Mouse (Mus musculus): ENCODE results near the gene Nop10.
A peak's percentile ranks its signal among the peaks of the same experiment; 100 is the strongest.

The Nop10 gene

GRCm38 (mm10) chr2:112261748-112262653 lies at the start of gene Nop10:
Gene Nop10 (plus strand): TSS chr2:112261926.
- peak; percentile 90 for DNase-seq

- no peak for DNase-seq
Observed at GRCm38 (mm10) chr2:112215977-112216376, 45.7 kb upstream of the Nop10 start.

- DNase-seq, result no peak
Observed at GRCm38 (mm10) chr2:112217614-112218013, 44.1 kb upstream of the Nop10 start.

- DNase-seq, result no peak
Observed at GRCm38 (mm10) chr2:112220880-112221279, 40.8 kb upstream of the Nop10 start.

GRCm38 (mm10) chr2:112222607-112223006 lies 39.1 kb upstream of the Nop10 start:
- DNase-seq, result no peak

GRCm38 (mm10) chr2:112224356-112224755 lies 37.4 kb upstream of the Nop10 start:
- DNase-seq, result no peak

GRCm38 (mm10) chr2:112232623-112233022 lies 29.1 kb upstream of the Nop10 start:
- DNase-seq, result no peak

GRCm38 (mm10) chr2:112236620-112237019 lies 25.1 kb upstream of the Nop10 start:
- DNase-seq, result no peak

- no peak for DNase-seq
Observed at GRCm38 (mm10) chr2:112238006-112238405, 23.7 kb upstream of the Nop10 start.

GRCm38 (mm10) chr2:112239212-112239934 lies 22.4 kb upstream of the Nop10 start, which contains the start of gene Lpcat4:
Gene Lpcat4 (plus strand): TSS chr2:112239468.
- DNase-seq, result peak; percentile 88

GRCm38 (mm10) chr2:112239935-112240721 lies 21.6 kb upstream of the Nop10 start:
- DNase-seq, result peak; percentile 70

GRCm38 (mm10) chr2:112241787-112242186 lies 19.9 kb upstream of the Nop10 start:
- DNase-seq, result no peak

GRCm38 (mm10) chr2:112245307-112245706 lies 16.4 kb upstream of the Nop10 start:
- no peak for DNase-seq

GRCm38 (mm10) chr2:112246193-112246592 lies 15.5 kb upstream of the Nop10 start:
- DNase-seq, result no peak

- no peak for DNase-seq
Observed at GRCm38 (mm10) chr2:112247323-112247722, 14.4 kb upstream of the Nop10 start.

GRCm38 (mm10) chr2:112249780-112250453 lies 11.8 kb upstream of the Nop10 start:
- DNase-seq, result no peak

- DNase-seq, result no peak
Observed at GRCm38 (mm10) chr2:112254675-112255515, 6.8 kb upstream of the Nop10 start.

GRCm38 (mm10) chr2:112259241-112259962 lies 2.3 kb upstream of the Nop10 start, which contains the start of gene Nutm1:
Gene Nutm1 (minus strand): TSS chr2:112259291.
- no peak for DNase-seq

GRCm38 (mm10) chr2:112262779-112263295 lies 1.1 kb downstream of the Nop10 start:
- DNase-seq, result no peak

GRCm38 (mm10) chr2:112264364-112264763 lies 2.6 kb downstream of the Nop10 start:
- DNase-seq, result no peak

Data from cerebellum, adult 11-12 months (tissue).